Mouse (Mus musculus): Measurements from ENCODE around the gene Myo19. TPM values are rescaled to one million over a fixed set of nuclear protein-coding genes. Genes with fewer than 3 reads are reported as not detected.
"Not testable (repeated sequence)": the region's sequence is repeated elsewhere in the genome, so short reads cannot be mapped to it uniquely, and the experiment has no call there.

Myo19 gene
- total RNA-seq (2021), result 10 to 100 TPM; 10.6 to 10.7 TPM
- long read RNA-seq, experiment 1, partial matches to known transcripts, result 0 of 3 reads
- long read RNA-seq, experiment 1, other reads (novel, unspliced or antisense), result 3 of 3 reads
- long read RNA-seq, experiment 2, full-length matches to known transcripts, result 1 of 5 reads
- long read RNA-seq, experiment 2, partial matches to known transcripts, result 1 of 5 reads
- long read RNA-seq, experiment 2, other reads (novel, unspliced or antisense), result 3 of 5 reads

- peak; percentile 89 to 90 for DNase-seq
- intact Hi-C loops (cut with DNase I), result no loop called here
These were observed at the start of gene Myo19, which contains the start of gene Pigw for GRCm38 (mm10) chr11:84879772-84880464. TSS of gene Myo19 (plus strand) at chr11:84880148. TSS of gene Pigw (minus strand) at chr11:84880285.

- intact Hi-C loops (cut with DNase I), result loop anchor here (2.0 kb wide), 1 partner anchor 19 kb away; no protein-coding TSS in a partner anchor
- DNase-seq, result no peak
These were observed 40.6 kb upstream of the Myo19 start for GRCm38 (mm10) chr11:84839330-84839729.

- no peak for DNase-seq
- intact Hi-C loops (cut with DNase I), result no loop called here
These were observed 33.0 kb upstream of the Myo19 start for GRCm38 (mm10) chr11:84846741-84847474.

GRCm38 (mm10) chr11:84847475-84848090 lies 32.4 kb upstream of the Myo19 start:
- DNase-seq, result no peak
- intact Hi-C loops (cut with DNase I), result no loop called here

GRCm38 (mm10) chr11:84855285-84855684 lies 24.7 kb upstream of the Myo19 start:
- DNase-seq, result no peak
- intact Hi-C loops (cut with DNase I), result no loop called here

GRCm38 (mm10) chr11:84865268-84865667 lies 14.7 kb upstream of the Myo19 start:
- intact Hi-C loops (cut with DNase I), result loop anchor here (5.0 kb wide), 1 partner anchor 33 kb away; no protein-coding TSS in a partner anchor
- no peak for DNase-seq

- intact Hi-C loops (cut with DNase I), result loop anchor here (5.0 kb wide), 1 partner anchor 35 kb away; no protein-coding TSS in a partner anchor
- DNase-seq, result no peak
These were observed 12.4 kb upstream of the Myo19 start for GRCm38 (mm10) chr11:84867586-84867985.

- DNase-seq, result no peak
- intact Hi-C loops (cut with DNase I), result loop anchor here (5.0 kb wide), 1 partner anchor 37 kb away; no protein-coding TSS in a partner anchor
These were observed 11.1 kb upstream of the Myo19 start for GRCm38 (mm10) chr11:84868786-84869259.

- peak; percentile 92 to 95 for DNase-seq
- intact Hi-C loops (cut with DNase I), result loop anchor here (5.0 kb wide), 1 partner anchor 37 kb away; no protein-coding TSS in a partner anchor
These were observed 10.3 kb upstream of the Myo19 start for GRCm38 (mm10) chr11:84869537-84870232.

GRCm38 (mm10) chr11:84870337-84871043 lies 9.5 kb upstream of the Myo19 start, which contains the start of gene Ggnbp2:
TSS of gene Ggnbp2 (minus strand) at chr11:84870817.
- intact Hi-C loops (cut with DNase I), result no loop called here
- peak; percentile 94 to 95 for DNase-seq

GRCm38 (mm10) chr11:84871046-84871445 lies 8.9 kb upstream of the Myo19 start:
- no peak for DNase-seq
- intact Hi-C loops (cut with DNase I), result no loop called here

- intact Hi-C loops (cut with DNase I), result no loop called here
These were observed 8.3 kb upstream of the Myo19 start for GRCm38 (mm10) chr11:84871548-84872069.

GRCm38 (mm10) chr11:84873042-84873833 lies 6.7 kb upstream of the Myo19 start:
- intact Hi-C loops (cut with DNase I), result no loop called here
- DNase-seq, result no peak

More at GRCm38 (mm10) chr11:84871548-84872069, 8.3 kb upstream of the Myo19 start:
- DNase-seq, result no peak

GRCm38 (mm10) chr11:84876020-84876419 lies 3.9 kb upstream of the Myo19 start:
- DNase-seq; intact Hi-C loops (cut with DNase I): not testable (repeated sequence)

- intact Hi-C loops (cut with DNase I), result no loop called here
- no peak for DNase-seq
These were observed 759 bp upstream of the Myo19 start for GRCm38 (mm10) chr11:84879007-84879771.

- intact Hi-C loops (cut with DNase I), result no loop called here
- DNase-seq, result peak; percentile 57 to 67
These were observed 565 bp downstream of the Myo19 start for GRCm38 (mm10) chr11:84880465-84880961.

GRCm38 (mm10) chr11:84880971-84881370 lies 1.0 kb downstream of the Myo19 start:
- intact Hi-C loops (cut with DNase I), result no loop called here
- no peak for DNase-seq

Measured in heart, postnatal 14 days (tissue).